Mouse (Mus musculus) C2C12 (cell line): ENCODE measurements around the gene Plau.

ENCODE experiments used
- CEBPB ChIP-seq: IDR thresholded peaks from one replicate; pipeline ENCODE4 v1.6.1; 2011; ENCODE audit warnings: low read depth, mild to moderate bottlenecking, control low read depth, moderate library complexity
- CTCF ChIP-seq: IDR thresholded peaks from one replicate; pipeline ENCODE4 v1.5.1; 2011; ENCODE audit not compliant: control insufficient read depth, insufficient read depth, insufficient read length
- MAX ChIP-seq: IDR thresholded peaks from one replicate; pipeline ENCODE4 v1.6.1; 2011; ENCODE audit warnings: mild to moderate bottlenecking, control low read depth

DNA sequence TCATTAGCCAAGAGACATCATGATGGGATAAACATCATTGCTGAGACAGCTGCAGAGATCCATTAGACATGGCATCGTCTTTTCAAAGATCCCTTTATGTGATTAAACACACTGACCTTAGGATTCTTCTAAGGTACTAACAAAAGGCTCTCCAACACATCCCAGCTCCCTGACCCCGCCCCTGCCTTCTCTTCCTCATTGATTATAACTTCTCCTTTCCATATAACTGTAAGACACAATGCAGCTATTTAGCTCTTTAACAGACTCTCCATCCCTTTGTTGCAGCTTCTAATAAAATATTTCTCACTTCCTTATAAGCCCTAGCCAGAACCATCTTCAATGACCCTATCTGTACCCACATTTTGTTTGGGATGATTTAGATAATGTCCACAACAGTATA is 24.7 kb downstream of the Plau start:
- TF ChIP-seq CTCF, result no peak
- TF ChIP-seq CEBPB, result no peak
- TF ChIP-seq MAX, result no peak
